Mouse (Mus musculus) cerebellum, adult 11-12 months (tissue): ENCODE data around the gene Fzd9.
A peak's percentile ranks its signal among the peaks of the same experiment; 100 is the strongest.

Source experiments
- DNase-seq: peaks from one replicate; pipeline ENCODE4 v3.0.0; 2022

Fzd9 gene

GRCm38 (mm10) chr5:135251079-135251454 is at the start of gene Fzd9:
Fzd9 (minus strand) TSS chr5:135251230.
- DNase-seq, result no peak

GRCm38 (mm10) chr5:135292001-135292400 is 41.0 kb upstream of the Fzd9 start:
- no peak for DNase-seq

GRCm38 (mm10) chr5:135291193-135291592 is 40.2 kb upstream of the Fzd9 start:
- DNase-seq, result no peak

- DNase-seq, result no peak
These were observed 39.7 kb upstream of the Fzd9 start for GRCm38 (mm10) chr5:135290703-135291102.

- DNase-seq, result no peak
These were observed 35.9 kb upstream of the Fzd9 start for GRCm38 (mm10) chr5:135286926-135287325.

GRCm38 (mm10) chr5:135286185-135286584 is 35.2 kb upstream of the Fzd9 start:
- peak; percentile 39 for DNase-seq

- DNase-seq, result no peak
These were observed 34.2 kb upstream of the Fzd9 start for GRCm38 (mm10) chr5:135285211-135285610.

- no peak for DNase-seq
These were observed 29.2 kb upstream of the Fzd9 start for GRCm38 (mm10) chr5:135280226-135280625.

GRCm38 (mm10) chr5:135276597-135276996 is 25.6 kb upstream of the Fzd9 start:
- DNase-seq, result no peak

GRCm38 (mm10) chr5:135274663-135275396 is 23.8 kb upstream of the Fzd9 start:
- peak; percentile 13 for DNase-seq

GRCm38 (mm10) chr5:135271563-135272165 is 20.6 kb upstream of the Fzd9 start:
- peak; percentile 39 for DNase-seq

- no peak for DNase-seq
These were observed 19.3 kb upstream of the Fzd9 start for GRCm38 (mm10) chr5:135270361-135270760.

- no peak for DNase-seq
These were observed 18.4 kb upstream of the Fzd9 start for GRCm38 (mm10) chr5:135269451-135269850.

GRCm38 (mm10) chr5:135264548-135264947 is 13.5 kb upstream of the Fzd9 start:
- no peak for DNase-seq

GRCm38 (mm10) chr5:135263866-135264503 is 13.0 kb upstream of the Fzd9 start:
- DNase-seq, result no peak

GRCm38 (mm10) chr5:135258280-135259150 is 7.5 kb upstream of the Fzd9 start:
- no peak for DNase-seq

GRCm38 (mm10) chr5:135257559-135257958 is 6.5 kb upstream of the Fzd9 start:
- no peak for DNase-seq

- DNase-seq, result no peak
These were observed 5.1 kb upstream of the Fzd9 start for GRCm38 (mm10) chr5:135256166-135256565.

- DNase-seq, result no peak
These were observed 2.8 kb upstream of the Fzd9 start for GRCm38 (mm10) chr5:135253741-135254401.

GRCm38 (mm10) chr5:135250186-135251078 is 598 bp downstream of the Fzd9 start:
- no peak for DNase-seq

- DNase-seq, result no peak
These were observed 1.9 kb downstream of the Fzd9 start for GRCm38 (mm10) chr5:135248956-135249676.
